Mouse (Mus musculus): ENCODE results near the gene Slc17a8.
"Not testable (repeated sequence)": the region's sequence is repeated elsewhere in the genome, so short reads cannot be mapped to it uniquely, and the experiment has no call there.

The Slc17a8 gene

GRCm38 (mm10) chr10:89589877-89590276 is 31.2 kb downstream of the Slc17a8 start:
- no peak for DNase-seq (ENCODE audit: low spot score)

- no peak for DNase-seq (ENCODE audit: low spot score)
Observed at GRCm38 (mm10) chr10:89588708-89589107, 32.3 kb downstream of the Slc17a8 start.

- DNase-seq (ENCODE audit: low spot score), result no peak
Observed at GRCm38 (mm10) chr10:89584709-89585108, 36.3 kb downstream of the Slc17a8 start.

GRCm38 (mm10) chr10:89578801-89579200 is 42.3 kb downstream of the Slc17a8 start:
- no peak for DNase-seq (ENCODE audit: low spot score)

- no peak for DNase-seq (ENCODE audit: low spot score)
Observed at GRCm38 (mm10) chr10:89577666-89578065, 43.4 kb downstream of the Slc17a8 start.

GRCm38 (mm10) chr10:89573421-89573820 is 47.6 kb downstream of the Slc17a8 start:
- no peak for DNase-seq (ENCODE audit: low spot score)

- DNase-seq (ENCODE audit: low spot score), result no peak
Observed at GRCm38 (mm10) chr10:89572946-89573345, 48.1 kb downstream of the Slc17a8 start.

- no peak for DNase-seq (ENCODE audit: low spot score)
Observed at GRCm38 (mm10) chr10:89567391-89567790, 53.7 kb downstream of the Slc17a8 start.

- no peak for DNase-seq (ENCODE audit: low spot score)
Observed at GRCm38 (mm10) chr10:89565301-89566022, 55.6 kb downstream of the Slc17a8 start.

- no peak for DNase-seq (ENCODE audit: low spot score)
Observed at GRCm38 (mm10) chr10:89562113-89562512, 58.9 kb downstream of the Slc17a8 start.

GRCm38 (mm10) chr10:89559351-89559750 is 61.7 kb downstream of the Slc17a8 start:
- DNase-seq (ENCODE audit: low spot score), result no peak

- DNase-seq (ENCODE audit: low spot score), result not testable (repeated sequence)
Observed at GRCm38 (mm10) chr10:89554885-89555284, 66.2 kb downstream of the Slc17a8 start.

GRCm38 (mm10) chr10:89553855-89554254 is 67.2 kb downstream of the Slc17a8 start:
- not testable (repeated sequence) for DNase-seq (ENCODE audit: low spot score)

- no peak for DNase-seq (ENCODE audit: low spot score)
Observed at GRCm38 (mm10) chr10:89553015-89553414, 68.0 kb downstream of the Slc17a8 start.

- DNase-seq (ENCODE audit: low spot score), result no peak
Observed at GRCm38 (mm10) chr10:89551657-89552056, 69.4 kb downstream of the Slc17a8 start.

- no peak for DNase-seq (ENCODE audit: low spot score)
Observed at GRCm38 (mm10) chr10:89548028-89548427, 73.0 kb downstream of the Slc17a8 start.

- DNase-seq (ENCODE audit: low spot score), result no peak
Observed at GRCm38 (mm10) chr10:89546989-89547388, 74.1 kb downstream of the Slc17a8 start.

- no peak for DNase-seq (ENCODE audit: low spot score)
Observed at GRCm38 (mm10) chr10:89543867-89544266, 77.2 kb downstream of the Slc17a8 start.

- DNase-seq (ENCODE audit: low spot score), result no peak
Observed at GRCm38 (mm10) chr10:89542321-89542720, 78.7 kb downstream of the Slc17a8 start.

GRCm38 (mm10) chr10:89532929-89533727 is 87.9 kb downstream of the Slc17a8 start, which contains the start of gene Nr1h4:
TSS of gene Nr1h4 (minus strand) at chr10:89533585.
- DNase-seq (ENCODE audit: low spot score), result no peak

GRCm38 (mm10) chr10:89532451-89532850 is 88.6 kb downstream of the Slc17a8 start:
- no peak for DNase-seq (ENCODE audit: low spot score)

- no peak for DNase-seq (ENCODE audit: low spot score)
Observed at GRCm38 (mm10) chr10:89531976-89532375, 89.1 kb downstream of the Slc17a8 start.

GRCm38 (mm10) chr10:89531194-89531634 is 89.8 kb downstream of the Slc17a8 start:
- DNase-seq (ENCODE audit: low spot score), result no peak
